Mouse (Mus musculus): Measurements from ENCODE around the gene Gon4l.

The Gon4l gene

GRCm38 (mm10) chr3:88912585-88912984 lies 77.6 kb downstream of the Gon4l start:
- DNase-seq (ENCODE audit: inconsistent ontology term) = no peak

- DNase-seq (ENCODE audit: inconsistent ontology term) = peak; percentile 95
These were observed 78.7 kb downstream of the Gon4l start, which contains the start of gene Msto1 for GRCm38 (mm10) chr3:88913511-88914383. Msto1 (minus strand) TSS chr3:88913999.

DNA sequence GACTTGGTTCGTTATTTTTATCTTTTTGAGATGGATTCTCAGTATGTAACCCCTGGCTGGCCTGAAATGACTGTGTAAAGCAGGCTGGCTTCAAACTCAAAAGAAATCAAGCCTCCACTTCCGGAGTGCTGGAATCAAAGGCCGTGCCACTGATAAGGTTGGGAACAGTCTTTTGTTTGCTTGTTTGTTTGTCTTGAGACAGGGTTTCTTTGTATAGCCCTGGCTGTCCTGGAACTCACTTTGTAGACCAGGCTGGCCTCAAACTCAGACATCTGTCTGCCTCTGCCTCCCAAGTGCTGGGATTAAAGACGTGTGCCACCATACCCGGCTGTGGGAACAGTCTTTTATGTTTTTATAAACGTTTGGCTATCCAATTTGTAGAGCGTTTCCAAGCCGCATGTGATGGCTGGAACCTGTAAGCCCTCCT lies 79.4 kb downstream of the Gon4l start:
- no peak for DNase-seq (ENCODE audit: inconsistent ontology term)

GRCm38 (mm10) chr3:88918981-88919380 lies 84.0 kb downstream of the Gon4l start:
- no peak for DNase-seq (ENCODE audit: inconsistent ontology term)

- no peak for DNase-seq (ENCODE audit: inconsistent ontology term)
These were observed 86.4 kb downstream of the Gon4l start for GRCm38 (mm10) chr3:88921411-88921810.

DNA sequence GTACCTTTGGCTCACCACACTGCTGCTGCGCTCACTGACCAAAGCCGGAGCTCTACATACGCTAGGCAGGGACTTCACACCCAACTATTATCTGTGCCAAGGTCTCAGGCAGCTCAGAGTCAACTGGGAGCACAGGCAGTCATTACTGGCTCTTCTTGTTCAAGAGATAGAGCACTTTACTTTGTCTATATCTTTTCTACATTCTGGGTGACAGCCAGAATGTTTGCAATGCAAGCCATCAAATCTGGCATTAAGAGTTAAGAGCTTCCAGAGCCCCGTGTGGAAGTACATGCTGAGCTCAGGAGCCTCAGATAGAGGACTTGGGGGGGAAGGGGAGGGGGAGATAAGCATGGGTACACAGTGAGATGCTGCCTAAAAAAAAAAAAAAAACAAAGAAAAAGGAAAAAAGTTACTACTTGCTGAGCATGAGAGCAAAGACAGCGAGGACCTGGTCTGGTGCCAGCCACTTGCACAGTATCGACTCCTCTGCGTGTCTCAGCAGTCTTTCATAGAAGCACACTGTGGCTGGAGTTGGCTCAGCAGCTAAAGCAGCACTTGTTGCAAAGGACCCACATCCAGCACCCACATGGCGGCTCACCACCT lies 89.1 kb downstream of the Gon4l start:
- DNase-seq (ENCODE audit: inconsistent ontology term) = no peak

DNA sequence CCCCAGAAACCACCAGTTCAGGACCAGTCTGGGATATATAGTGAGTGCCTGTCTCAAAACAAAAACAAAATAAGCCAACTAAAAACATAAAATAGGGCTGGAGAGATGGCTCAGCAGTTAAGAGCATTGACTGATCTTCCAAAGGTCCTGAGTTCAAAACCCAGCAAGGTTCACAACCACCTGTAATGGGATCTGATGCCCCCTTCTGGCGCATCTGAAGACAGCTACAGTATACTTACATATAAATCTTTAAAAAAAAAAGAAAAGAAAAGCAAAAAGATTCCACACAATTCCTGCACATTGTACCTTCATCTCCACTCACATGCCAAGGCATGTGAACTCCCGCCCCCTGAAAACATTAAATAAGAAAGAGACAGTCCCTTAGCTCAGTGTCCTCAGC lies 90.6 kb downstream of the Gon4l start:
- DNase-seq (ENCODE audit: inconsistent ontology term) = no peak

GRCm38 (mm10) chr3:88929501-88929900 lies 94.5 kb downstream of the Gon4l start:
- no peak for DNase-seq (ENCODE audit: inconsistent ontology term)

DNA sequence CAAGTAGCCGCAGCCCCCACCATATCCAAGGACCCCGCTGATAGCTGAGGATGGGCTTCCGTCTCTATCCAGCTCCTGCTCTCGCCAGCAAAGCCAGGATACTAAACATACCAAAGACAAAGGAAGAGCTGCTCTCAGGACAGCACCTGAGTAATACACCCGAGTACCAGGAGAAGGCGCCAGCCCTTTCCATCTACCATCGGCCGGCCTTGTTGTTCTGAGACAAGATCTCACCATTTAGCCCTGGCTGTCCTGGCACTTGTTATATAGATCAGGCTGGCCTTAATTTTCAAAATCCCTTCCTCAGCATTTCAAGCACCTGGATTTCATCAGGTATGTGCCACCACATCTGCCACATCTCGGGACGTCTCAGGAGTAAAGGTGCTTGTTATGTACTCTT lies 104.0 kb downstream of the Gon4l start:
- DNase-seq (ENCODE audit: inconsistent ontology term) = no peak

DNA sequence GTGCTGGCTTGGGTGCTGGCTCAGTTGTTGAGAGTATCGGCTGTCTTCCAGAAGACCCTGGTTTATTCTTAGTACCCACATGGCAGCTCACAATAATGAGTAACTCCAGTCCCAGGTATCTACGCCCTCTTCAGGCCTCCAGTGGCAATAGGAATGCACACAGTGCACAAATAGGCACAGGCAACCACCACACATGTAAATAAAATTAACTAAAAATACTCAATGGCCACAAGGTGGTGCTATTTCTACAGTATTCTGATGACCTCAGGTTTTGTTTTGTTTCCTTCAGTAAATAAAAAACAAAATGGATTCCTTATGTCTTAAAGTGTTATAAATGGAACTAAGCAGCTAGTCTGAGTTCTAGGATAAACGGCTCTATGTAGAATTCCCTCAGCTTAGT lies 104.7 kb downstream of the Gon4l start:
- DNase-seq (ENCODE audit: inconsistent ontology term) = peak; percentile 22

- no peak for DNase-seq (ENCODE audit: inconsistent ontology term)
These were observed 107.4 kb downstream of the Gon4l start for GRCm38 (mm10) chr3:88942316-88942880.

DNA sequence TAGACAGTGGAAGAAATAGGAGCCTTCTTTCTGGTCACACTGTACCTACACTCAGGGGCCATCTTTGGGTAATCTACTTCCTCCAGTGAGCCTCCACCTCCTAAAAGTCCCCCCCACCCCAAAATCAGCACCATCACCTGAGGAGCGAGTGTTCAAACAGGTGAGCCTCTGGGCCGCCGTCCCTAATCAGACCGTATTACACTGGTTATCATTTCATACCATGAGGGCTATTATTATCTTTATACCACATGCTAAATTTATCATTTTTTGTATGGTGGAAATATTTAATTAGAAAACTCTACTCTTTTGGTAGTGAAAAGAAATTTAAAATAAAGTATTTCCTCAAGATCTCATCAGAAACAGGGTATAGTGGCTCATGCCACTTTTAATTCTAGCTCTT lies 109.1 kb downstream of the Gon4l start:
- DNase-seq (ENCODE audit: inconsistent ontology term) = no peak

DNA sequence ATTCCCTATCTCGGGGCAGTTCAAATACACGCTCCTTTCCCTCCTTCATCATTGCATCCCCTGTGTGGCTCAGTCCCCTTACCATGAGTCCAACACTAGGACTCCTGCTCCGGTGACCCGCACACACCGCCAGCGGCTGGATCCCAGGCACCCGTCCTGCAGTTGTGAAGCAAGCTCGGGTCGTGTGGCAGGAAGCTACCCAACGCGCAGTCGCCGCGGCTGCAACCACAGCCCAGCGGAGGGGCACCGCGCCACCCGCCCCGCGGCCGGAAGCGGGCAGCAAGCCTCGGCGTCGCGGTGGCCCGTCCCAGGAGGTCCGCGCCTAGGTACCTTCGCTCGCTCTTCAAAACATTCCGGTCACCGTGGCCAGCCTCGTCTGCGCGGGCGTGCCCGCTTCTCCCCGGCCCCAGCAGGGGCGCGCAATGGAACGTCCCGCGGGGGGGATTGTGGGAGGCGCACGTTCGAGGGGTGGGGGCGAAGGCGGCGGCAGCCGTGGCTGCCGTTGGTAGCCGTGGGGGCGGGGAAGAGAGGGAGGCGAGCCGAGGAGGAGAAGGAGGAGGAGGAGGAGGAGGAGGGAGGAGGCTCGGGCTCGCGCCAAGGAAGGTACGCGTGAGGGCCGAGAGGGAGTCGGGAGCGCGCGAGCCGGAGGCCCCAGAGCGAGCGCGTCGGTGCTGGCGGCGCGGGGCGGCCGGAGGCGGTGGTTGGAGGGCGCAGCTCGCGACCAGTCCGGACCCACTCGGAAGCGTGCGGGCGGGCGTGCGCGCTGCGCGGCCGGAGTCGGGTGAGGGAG lies 115.0 kb downstream of the Gon4l start:
- DNase-seq (ENCODE audit: inconsistent ontology term) = peak; percentile 95

GRCm38 (mm10) chr3:88950576-88951326 lies 115.7 kb downstream of the Gon4l start, which contains the start of the genes Ash1l and Dap3:
Ash1l (plus strand) TSS chr3:88950622.
Dap3 (minus strand) TSS chr3:88951181.
- DNase-seq (ENCODE audit: inconsistent ontology term) = peak; percentile 88

GRCm38 (mm10) chr3:88951327-88951800 lies 116.3 kb downstream of the Gon4l start:
- peak; percentile 4 for DNase-seq (ENCODE audit: inconsistent ontology term)

DNA sequence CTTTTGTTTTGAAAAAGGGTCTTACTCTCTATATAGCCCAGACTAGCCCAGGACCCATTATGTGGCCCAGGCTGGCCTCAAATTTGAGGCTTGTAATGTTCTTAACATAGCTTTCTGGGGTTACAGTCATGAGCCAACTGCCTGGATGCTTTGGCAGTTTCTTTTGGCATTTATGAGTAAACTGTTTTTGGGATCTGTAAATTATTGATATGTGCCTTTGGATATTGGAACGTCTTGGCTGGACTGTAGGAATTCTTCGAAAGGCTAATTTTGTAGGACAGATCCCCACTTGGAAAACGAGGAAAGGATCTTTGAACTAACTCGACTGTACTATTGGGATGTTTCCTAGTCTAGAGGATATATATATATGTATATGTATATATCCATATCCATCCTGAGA lies 118.2 kb downstream of the Gon4l start:
- no peak for DNase-seq (ENCODE audit: inconsistent ontology term)

- DNase-seq (ENCODE audit: inconsistent ontology term) = no peak
These were observed 118.7 kb downstream of the Gon4l start for GRCm38 (mm10) chr3:88953736-88954135.
